Mouse (Mus musculus) ES-Bruce4 (cell line): ENCODE results near the gene Rmnd5b.
A peak's percentile ranks its signal among the peaks of the same experiment; 100 is the strongest.

Experiments
- CTCF ChIP-seq: IDR thresholded peaks from one replicate; pipeline ENCODE4 v1.8.1; 2011; ENCODE audit warnings: low read depth, low read length
- POLR2A ChIP-seq: IDR thresholded peaks from one replicate; pipeline ENCODE4 v1.8.1; 2011; ENCODE audit warnings: low read length; ENCODE audit not compliant: insufficient read depth

GRCm38 (mm10) chr11:51606447-51607095 lies 29.1 kb downstream of the Rmnd5b start, which contains the start of gene Hnrnpab:
- peak; percentile 99 for TF ChIP-seq POLR2A
- no peak for TF ChIP-seq CTCF
